Mouse (Mus musculus) myocyte (in vitro differentiated cells): Measurements from ENCODE around the gene Sf1. TPM values are rescaled to one million over a fixed set of nuclear protein-coding genes. Genes with fewer than 3 reads are reported as not detected.

ENCODE experiments used
- H3K27me3 ChIP-seq: one replicate; pipeline ENCODE4 v1.6.1; 2011; ENCODE audit not compliant: control insufficient read depth, insufficient read depth, insufficient read length
- H3K36me3 ChIP-seq: one replicate; pipeline ENCODE4 v1.6.1; 2011; ENCODE audit not compliant: control insufficient read depth, insufficient read depth
- H3K4me2 ChIP-seq: one replicate; pipeline ENCODE4 v1.6.1; 2011; ENCODE audit warnings: low read depth, control low read depth
- H3K4me3 ChIP-seq: one replicate; pipeline ENCODE4 v1.5.1; 2011; ENCODE audit warnings: mild to moderate bottlenecking, control low read depth, moderate library complexity
- H3K79me2 ChIP-seq: one replicate; pipeline ENCODE4 v1.6.1; 2011; ENCODE audit not compliant: control insufficient read depth, insufficient read depth
- H3ac ChIP-seq: one replicate; pipeline ENCODE4 v1.6.1; 2011; ENCODE audit not compliant: control insufficient read depth, insufficient read length
- CEBPB ChIP-seq: IDR thresholded peaks from 2 replicates; pipeline ENCODE4 v1.6.1; 2011; ENCODE audit warnings: mild to moderate bottlenecking, moderate library complexity; ENCODE audit not compliant: poor library complexity, insufficient read depth, severe bottlenecking
- E2F4 ChIP-seq: IDR thresholded peaks from one replicate; pipeline ENCODE4 v1.6.1; 2011; ENCODE audit warnings: mild to moderate bottlenecking, control low read depth, moderate library complexity; ENCODE audit not compliant: insufficient read depth
- MAX ChIP-seq: IDR thresholded peaks from one replicate; pipeline ENCODE4 v1.6.1; 2011; ENCODE audit warnings: low read depth, mild to moderate bottlenecking, control low read depth
- MYOD1 ChIP-seq, 3 experiments: IDR thresholded peaks; one replicate each; pipeline ENCODE4 v1.6.1; 2011; ENCODE audit warnings: control low read depth in 2 of 3, low read depth in 2 of 3, mild to moderate bottlenecking in 2 of 3, moderate library complexity in 1 of 3; ENCODE audit not compliant: insufficient read length in 2 of 3, control insufficient read depth in 1 of 3
- MYOG ChIP-seq, 3 experiments: IDR thresholded peaks; one replicate each; pipeline ENCODE4 v1.6.1; 2011; ENCODE audit warnings: control low read depth in 2 of 3, low read depth in 2 of 3, mild to moderate bottlenecking in 2 of 3; ENCODE audit not compliant: insufficient read length in 2 of 3, control insufficient read depth in 1 of 3, insufficient read depth in 1 of 3
- POLR2A ChIP-seq: IDR thresholded peaks from one replicate; pipeline ENCODE4 v1.6.1; 2011; ENCODE audit warnings: low read depth, mild to moderate bottlenecking, control low read depth, moderate library complexity; ENCODE audit not compliant: insufficient read length
- POLR2AphosphoS2 ChIP-seq: IDR thresholded peaks from one replicate; pipeline ENCODE4 v1.6.1; 2011; ENCODE audit warnings: low read depth, control low read depth; ENCODE audit not compliant: insufficient read length
- REST ChIP-seq: IDR thresholded peaks from one replicate; pipeline ENCODE4 v1.6.1; 2011; ENCODE audit warnings: mild to moderate bottlenecking, control low read depth, moderate library complexity; ENCODE audit not compliant: insufficient read depth, insufficient read length
- SRF ChIP-seq: IDR thresholded peaks from one replicate; pipeline ENCODE4 v1.6.1; 2011; ENCODE audit warnings: low read depth; ENCODE audit not compliant: control insufficient read depth, insufficient read length
- TCF12 ChIP-seq: IDR thresholded peaks from one replicate; pipeline ENCODE4 v1.6.1; 2011; ENCODE audit warnings: mild to moderate bottlenecking, control low read depth; ENCODE audit not compliant: poor library complexity, insufficient read depth, severe bottlenecking
- TCF3 ChIP-seq: IDR thresholded peaks from one replicate; pipeline ENCODE4 v1.6.1; 2011; ENCODE audit warnings: low read depth, control low read depth; ENCODE audit not compliant: insufficient read length
- USF1 ChIP-seq: IDR thresholded peaks from one replicate; pipeline ENCODE4 v1.6.1; 2011; ENCODE audit warnings: low read depth, mild to moderate bottlenecking, control low read depth, moderate library complexity
- polyA plus RNA-seq: library from polyadenylated mRNA; unstranded; fragments of >200 nt; fragmentation: generic; extraction: Trizol; gene quantifications from one replicate; pipeline ENCODE4 v1.2.1, GENCODE M21; 2012; ENCODE audit warnings: missing spikeins

Gene Sf1
- polyA plus RNA-seq, 1 experiment = 131 TPM

DNA sequence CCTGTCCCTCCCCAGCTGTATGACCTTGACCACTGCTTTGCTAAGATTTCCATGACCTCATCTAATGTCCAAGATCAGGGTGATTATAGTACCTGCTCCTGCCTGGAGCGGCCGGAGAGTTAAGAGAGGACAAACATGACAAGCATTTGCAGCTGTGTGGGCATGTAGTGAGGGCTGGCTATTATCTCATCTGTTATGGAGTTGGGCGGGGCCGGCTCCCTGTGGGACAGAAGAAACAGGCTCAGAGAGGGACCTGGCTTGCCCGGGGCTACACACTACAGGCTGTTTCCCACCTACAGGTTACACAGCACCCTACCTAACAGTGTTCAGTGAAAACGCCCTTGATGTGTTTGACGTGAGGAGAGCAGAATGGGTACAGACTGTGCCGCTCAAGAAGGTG, 42.1 kb upstream of the Sf1 start:
- Histone ChIP-seq H3K79me2 (no peaks in the 10 kb centered on the region), H3K4me2 (peak overlapping the region; percentile 74), H3K4me3 (no peak overlapping the region), H3K36me3 (no peaks in the 10 kb centered on the region), H3ac (no peak overlapping the region), H3K27me3 (no peaks in the 10 kb centered on the region)
- TF ChIP-seq MYOG (IDR thresholded peaks at IDR 0.05; ENCODE audit: control insufficient read depth in 1 of 3, insufficient read depth in 1 of 3, insufficient read length in 2 of 3, low read depth in 2 of 3) (peak in 1 of 3 experiments; percentile 27), SRF (no peak), TCF3 (no peak), TCF12 (no peak), MYOD1 (IDR thresholded peaks at IDR 0.05; ENCODE audit: control insufficient read depth in 1 of 3, insufficient read length in 2 of 3, low read depth in 2 of 3) (peak in 2 of 3 experiments; percentile 8 to 57)

DNA sequence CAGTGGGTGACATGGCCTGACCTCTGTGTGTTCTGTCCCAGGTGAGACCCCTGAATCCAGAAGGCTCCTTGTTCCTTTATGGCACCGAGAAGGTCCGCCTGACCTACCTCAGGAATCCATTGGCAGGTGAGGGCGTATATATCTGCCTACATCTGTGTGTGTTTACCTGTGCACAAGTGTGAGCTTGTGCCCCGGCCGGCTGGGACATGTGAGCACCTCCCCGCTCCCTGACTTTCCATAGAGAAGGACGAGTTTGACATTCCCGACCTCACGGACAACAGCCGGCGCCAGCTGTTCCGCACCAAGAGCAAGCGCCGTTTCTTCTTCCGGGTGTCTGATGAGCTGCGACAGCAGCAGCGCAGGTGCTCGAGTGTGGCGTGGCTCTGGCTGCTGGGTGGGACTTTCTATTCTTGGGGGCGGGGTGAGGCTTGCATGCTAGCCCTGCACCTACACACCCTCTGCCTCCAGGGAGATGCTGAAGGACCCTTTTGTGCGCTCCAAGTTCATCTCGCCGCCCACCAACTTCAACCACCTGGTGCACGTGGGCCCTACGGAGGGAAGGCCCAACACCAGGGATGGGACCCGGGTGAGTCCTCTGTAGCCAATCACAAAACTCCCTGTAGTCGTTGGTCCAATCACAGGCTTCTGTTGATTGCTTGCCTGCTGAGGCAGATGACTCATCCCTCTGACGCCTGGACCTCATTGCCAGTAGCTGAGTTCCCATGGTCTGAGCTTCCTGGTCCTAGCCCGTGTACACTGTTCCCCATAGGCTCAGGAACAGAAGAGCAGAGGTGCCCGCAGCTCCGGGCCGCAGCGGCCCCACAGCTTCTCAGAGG, 41.5 kb upstream of the Sf1 start:
- H3K4me2 ChIP-seq = peak overlapping the region; percentile 74
- no peaks in the 10 kb centered on the region for H3K79me2 ChIP-seq
- H3K27me3 ChIP-seq = no peaks in the 10 kb centered on the region
- no peak overlapping the region for H3K4me3 ChIP-seq
- no peak overlapping the region for H3ac ChIP-seq
- TF ChIP-seq TCF3 (peak; percentile 57), SRF (no peak), MYOD1 (IDR thresholded peaks at IDR 0.05; ENCODE audit: control insufficient read depth in 1 of 3, insufficient read length in 2 of 3, low read depth in 2 of 3) (peak in 2 of 3 experiments; percentile 83 to 91), TCF12 (peak; percentile 42), USF1 (no peak), MAX (peak; percentile 74), REST (no peak), POLR2A (peak; percentile 35), CEBPB (no peak), POLR2AphosphoS2 (no peak), E2F4 (no peak), MYOG (IDR thresholded peaks at IDR 0.05; ENCODE audit: control insufficient read depth in 1 of 3, insufficient read depth in 1 of 3, insufficient read length in 2 of 3, low read depth in 2 of 3) (peak in 2 of 3 experiments; percentile 91 to 92)
- no peaks in the 10 kb centered on the region for H3K36me3 ChIP-seq

DNA sequence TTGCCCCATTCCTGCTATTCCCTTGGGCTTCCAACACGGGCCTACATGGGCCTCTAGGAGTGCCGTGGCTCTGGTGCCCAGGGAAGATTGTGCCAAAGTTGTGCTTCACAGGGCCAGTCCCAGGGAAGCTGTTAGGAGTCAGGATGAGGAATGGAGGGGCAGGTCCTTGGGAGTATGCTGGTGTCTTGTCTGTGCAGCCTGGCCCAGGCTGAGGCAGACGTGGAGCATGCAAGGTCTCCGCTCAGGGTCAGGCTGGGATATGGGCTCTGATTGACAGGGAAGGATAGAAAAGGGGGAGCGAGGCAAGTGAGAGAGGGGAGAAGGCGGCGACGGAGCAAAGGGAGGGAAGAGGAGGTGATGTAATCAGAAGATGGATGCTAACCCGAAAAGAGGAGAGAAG, 38.7 kb upstream of the Sf1 start:
- Histone ChIP-seq H3ac (no peak overlapping the region), H3K4me3 (no peak overlapping the region), H3K36me3 (no peaks in the 10 kb centered on the region), H3K4me2 (no peak overlapping the region), H3K27me3 (no peaks in the 10 kb centered on the region), H3K79me2 (no peaks in the 10 kb centered on the region)
- TF ChIP-seq TCF12 (no peak), E2F4 (no peak), TCF3 (no peak), MAX (no peak), REST (no peak), USF1 (no peak), SRF (no peak), POLR2A (no peak), MYOG (IDR thresholded peaks at IDR 0.05; ENCODE audit: control insufficient read depth in 1 of 3, insufficient read depth in 1 of 3, insufficient read length in 2 of 3, low read depth in 2 of 3) (no peak), POLR2AphosphoS2 (no peak), MYOD1 (IDR thresholded peaks at IDR 0.05; ENCODE audit: control insufficient read depth in 1 of 3, insufficient read length in 2 of 3, low read depth in 2 of 3) (no peak), CEBPB (no peak)

DNA sequence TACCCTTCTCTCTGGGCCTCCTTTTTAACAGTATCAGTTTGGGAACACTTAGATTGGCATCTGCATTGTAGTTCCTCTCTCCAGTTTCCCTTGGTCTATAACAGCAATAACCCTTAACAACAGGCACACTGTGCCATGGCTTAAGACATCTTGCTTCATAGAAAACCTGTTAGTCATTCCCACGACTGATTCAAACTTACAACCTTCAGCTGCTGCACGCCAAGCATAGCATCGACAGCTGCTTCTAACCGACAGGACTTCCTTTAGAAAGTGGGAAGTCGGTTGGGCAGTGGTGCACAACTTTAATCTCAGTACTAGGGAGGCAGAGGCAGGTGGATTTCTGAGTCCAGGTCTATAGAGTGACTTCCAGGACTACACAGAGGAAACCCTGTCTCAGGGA, 32.3 kb upstream of the Sf1 start:
- H3K79me2 ChIP-seq = peaks cover 7% of the 10 kb centered on the region
- peak overlapping the region; percentile 89 for H3K4me2 ChIP-seq
- no peak overlapping the region for H3ac ChIP-seq
- no peaks in the 10 kb centered on the region for H3K27me3 ChIP-seq
- TF ChIP-seq REST = no peak
- peak; percentile 82 for TF ChIP-seq TCF12
- no peak for TF ChIP-seq E2F4
- TF ChIP-seq SRF = no peak
- no peak for TF ChIP-seq POLR2AphosphoS2
- TF ChIP-seq CEBPB = peak; percentile 54; the same call in 1 of the 2 replicates
- TF ChIP-seq TCF3 = peak; percentile 67
- peak in 2 of 3 experiments; percentile 91 to 96 for TF ChIP-seq MYOG (IDR thresholded peaks at IDR 0.05; ENCODE audit: control insufficient read depth in 1 of 3, insufficient read depth in 1 of 3, insufficient read length in 2 of 3, low read depth in 2 of 3)
- peak; percentile 80 to 96 (median 95) for TF ChIP-seq MYOD1 (IDR thresholded peaks at IDR 0.05; ENCODE audit: control insufficient read depth in 1 of 3, insufficient read length in 2 of 3, low read depth in 2 of 3)
- H3K36me3 ChIP-seq = no peaks in the 10 kb centered on the region
- peak overlapping the region; percentile 0 for H3K4me3 ChIP-seq
